Mouse (Mus musculus) heart, postnatal 0 days (tissue): Measurements from ENCODE around the gene Cacnb4.

Experiments used
- CTCF ChIP-seq: IDR thresholded peaks from 2 replicates; pipeline ENCODE4 v1.5.1; 2016; ENCODE audit warnings: antibody characterized with exemption, control low read depth, low read depth
- EP300 ChIP-seq: IDR thresholded peaks from 2 replicates; pipeline ENCODE4 v1.6.1; 2016; ENCODE audit warnings: antibody characterized with exemption, low read depth

- no peak for TF ChIP-seq CTCF
- no peak for TF ChIP-seq EP300
These were observed 97.8 kb downstream of the Cacnb4 start for GRCm38 (mm10) chr2:52578846-52579245.
